Mouse (Mus musculus) monocyte, adult 2 months (primary cell): Measurements from ENCODE around the gene Stbd1.

ENCODE experiments used
- DNase-seq, 2 experiments: peaks; one replicate each; pipeline ENCODE4 v3.0.0; 2022; ENCODE audit warnings: low spot score in 2 of 2, low read depth in 1 of 2

The Stbd1 gene

GRCm38 (mm10) chr5:92635891-92636290, 33.0 kb downstream of the Stbd1 start:
- DNase-seq = no peak

- no peak for DNase-seq
Observed at GRCm38 (mm10) chr5:92640861-92641260, 38.0 kb downstream of the Stbd1 start.
